Mouse (Mus musculus): ENCODE results near the gene Ephb1. TPM values are rescaled to one million over a fixed set of nuclear protein-coding genes. Genes with fewer than 3 reads are reported as not detected.

Gene Ephb1
- polyA plus RNA-seq, 1 experiment from 2014 or later: 1.0 TPM

DNA sequence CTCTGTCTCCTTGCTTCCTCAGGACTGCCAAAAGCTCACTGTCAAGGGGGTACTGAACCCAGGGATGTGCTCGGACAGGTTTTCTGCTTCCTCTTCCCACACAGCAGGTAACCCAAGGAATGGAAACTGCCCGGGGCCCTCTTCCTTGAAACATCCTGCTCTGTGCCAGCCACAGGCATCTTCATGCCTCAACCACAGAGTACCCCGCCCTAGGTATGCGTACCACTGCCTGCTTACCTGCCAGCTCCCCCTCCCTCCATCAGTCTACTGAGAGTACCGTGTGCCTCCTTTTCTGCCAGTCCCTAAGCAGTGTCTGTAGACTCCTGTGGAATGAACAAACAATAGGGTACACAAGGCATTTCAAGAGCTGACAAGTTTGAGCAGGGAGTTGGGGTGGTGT lies 265.9 kb downstream of the Ephb1 start:
- no peaks in the 10 kb centered on the region for H3K27me3 ChIP-seq (ENCODE audit: control insufficient read depth, insufficient read depth, low read length)
- H3K4me3 ChIP-seq (ENCODE audit: low read depth, low read length): no peak overlapping the region
- no peak overlapping the region for H3K4me2 ChIP-seq (replicated peaks; ENCODE audit: low read depth)
- H3K9ac ChIP-seq (ENCODE audit: low read length): no peak overlapping the region
- 64% methylated on average over 5 of the region's 5 CpGs for WGBS
- H3K36me3 ChIP-seq (ENCODE audit: control insufficient read depth, insufficient read depth, low read length): no peaks in the 10 kb centered on the region
- H3K27ac ChIP-seq (replicated peaks): no peak overlapping the region
- no peak for DNase-seq (ENCODE audit: low spot score)
- TF ChIP-seq CTCF (IDR thresholded peaks at IDR 0.05; ENCODE audit: low read depth) (no peak), EP300 (optimal IDR thresholded peaks at IDR 0.05) (no peak)
- H3K9me3 ChIP-seq (ENCODE audit: control insufficient read depth, low read length): no peaks in the 10 kb centered on the region
- no peak for ATAC-seq (ENCODE audit: low FRiP score, low TSS enrichment)
- H3K4me1 ChIP-seq (replicated peaks; ENCODE audit: control insufficient read depth, insufficient read depth): no peaks in the 10 kb centered on the region

GRCm38 (mm10) chr9:102086053-102086706 lies 268.3 kb downstream of the Ephb1 start:
- ATAC-seq (ENCODE audit: low FRiP score, low TSS enrichment): no peak
- WGBS: 70% methylated on average over 24 of the region's 24 CpGs
- no peaks in the 10 kb centered on the region for H3K9me3 ChIP-seq (ENCODE audit: control insufficient read depth, low read length)

GRCm38 (mm10) chr9:102085477-102085876 lies 269.0 kb downstream of the Ephb1 start:
- Histone ChIP-seq H3K36me3 (ENCODE audit: control insufficient read depth, insufficient read depth, low read length) (no peaks in the 10 kb centered on the region), H3K27ac (replicated peaks) (no peak overlapping the region), H3K27me3 (ENCODE audit: control insufficient read depth, insufficient read depth, low read length) (no peaks in the 10 kb centered on the region), H3K4me3 (ENCODE audit: low read depth, low read length) (no peak overlapping the region), H3K9ac (ENCODE audit: low read length) (no peak overlapping the region), H3K4me2 (replicated peaks; ENCODE audit: low read depth) (no peak overlapping the region), H3K4me1 (replicated peaks; ENCODE audit: control insufficient read depth, insufficient read depth) (no peaks in the 10 kb centered on the region), H3K9me3 (ENCODE audit: control insufficient read depth, low read length) (no peaks in the 10 kb centered on the region)
- DNase-seq (ENCODE audit: low spot score): no peak
- WGBS: 85% methylated on average over 9 of the region's 9 CpGs
- no peak for ATAC-seq (ENCODE audit: low FRiP score, low TSS enrichment)
- TF ChIP-seq EP300 (optimal IDR thresholded peaks at IDR 0.05) (no peak), CTCF (IDR thresholded peaks at IDR 0.05; ENCODE audit: low read depth) (no peak)

More at GRCm38 (mm10) chr9:102086053-102086706, 268.3 kb downstream of the Ephb1 start:
- no peak overlapping the region for H3K9ac ChIP-seq (ENCODE audit: low read length)
- TF ChIP-seq CTCF (IDR thresholded peaks at IDR 0.05; ENCODE audit: low read depth) (no peak), EP300 (optimal IDR thresholded peaks at IDR 0.05) (no peak)
- no peaks in the 10 kb centered on the region for H3K36me3 ChIP-seq (ENCODE audit: control insufficient read depth, insufficient read depth, low read length)
- no peak overlapping the region for H3K27ac ChIP-seq (replicated peaks)
- no peak overlapping the region for H3K4me2 ChIP-seq (replicated peaks; ENCODE audit: low read depth)
- DNase-seq (ENCODE audit: low spot score): no peak
- H3K4me1 ChIP-seq (replicated peaks; ENCODE audit: control insufficient read depth, insufficient read depth): no peaks in the 10 kb centered on the region
- H3K27me3 ChIP-seq (ENCODE audit: control insufficient read depth, insufficient read depth, low read length): no peaks in the 10 kb centered on the region
- H3K4me3 ChIP-seq (ENCODE audit: low read depth, low read length): no peak overlapping the region

- Histone ChIP-seq H3K9me3 (ENCODE audit: control insufficient read depth, low read length) (no peaks in the 10 kb centered on the region), H3K27ac (replicated peaks) (no peak overlapping the region), H3K36me3 (ENCODE audit: control insufficient read depth, insufficient read depth, low read length) (no peaks in the 10 kb centered on the region), H3K4me3 (ENCODE audit: low read depth, low read length) (no peak overlapping the region), H3K9ac (ENCODE audit: low read length) (no peak overlapping the region), H3K4me2 (replicated peaks; ENCODE audit: low read depth) (no peak overlapping the region), H3K27me3 (ENCODE audit: control insufficient read depth, insufficient read depth, low read length) (no peaks in the 10 kb centered on the region), H3K4me1 (replicated peaks; ENCODE audit: control insufficient read depth, insufficient read depth) (no peaks in the 10 kb centered on the region)
- WGBS: 72% methylated on average over 5 of the region's 5 CpGs
- DNase-seq (ENCODE audit: low spot score): no peak
- TF ChIP-seq CTCF (IDR thresholded peaks at IDR 0.05; ENCODE audit: low read depth) (no peak), EP300 (optimal IDR thresholded peaks at IDR 0.05) (no peak)
- no peak for ATAC-seq (ENCODE audit: low FRiP score, low TSS enrichment)
Observed at GRCm38 (mm10) chr9:102080934-102081333, 273.6 kb downstream of the Ephb1 start.

DNA sequence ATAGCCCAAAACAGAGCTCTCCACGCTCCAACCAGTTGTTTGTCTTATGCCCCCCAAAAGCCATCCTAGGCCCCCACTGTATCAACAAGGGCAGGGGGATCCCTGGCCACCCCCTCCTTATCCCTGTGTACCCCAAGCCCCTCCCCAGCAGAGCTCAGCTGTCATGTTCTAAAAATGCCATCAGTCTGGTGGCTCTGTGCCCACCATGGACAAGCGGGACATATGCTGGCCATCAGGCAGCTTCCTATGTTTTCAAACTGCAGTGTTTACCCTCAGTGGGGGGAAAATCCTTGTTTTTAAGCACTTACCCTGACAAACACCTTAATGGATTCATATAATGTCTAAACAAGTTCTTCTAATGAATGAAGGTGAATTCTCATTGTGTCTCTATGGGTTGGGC lies 275.3 kb downstream of the Ephb1 start:
- Histone ChIP-seq H3K27me3 (ENCODE audit: control insufficient read depth, insufficient read depth, low read length) (no peaks in the 10 kb centered on the region), H3K9me3 (ENCODE audit: control insufficient read depth, low read length) (no peaks in the 10 kb centered on the region), H3K4me3 (ENCODE audit: low read depth, low read length) (no peak overlapping the region), H3K4me2 (replicated peaks; ENCODE audit: low read depth) (no peak overlapping the region), H3K9ac (ENCODE audit: low read length) (no peak overlapping the region), H3K36me3 (ENCODE audit: control insufficient read depth, insufficient read depth, low read length) (no peaks in the 10 kb centered on the region), H3K4me1 (replicated peaks; ENCODE audit: control insufficient read depth, insufficient read depth) (no peaks in the 10 kb centered on the region), H3K27ac (replicated peaks) (no peak overlapping the region)
- 86% methylated on average over 2 of the region's 2 CpGs for WGBS
- no peak for ATAC-seq (ENCODE audit: low FRiP score, low TSS enrichment)
- no peak for DNase-seq (ENCODE audit: low spot score)
- TF ChIP-seq EP300 (optimal IDR thresholded peaks at IDR 0.05) (no peak), CTCF (IDR thresholded peaks at IDR 0.05; ENCODE audit: low read depth) (no peak)

DNA sequence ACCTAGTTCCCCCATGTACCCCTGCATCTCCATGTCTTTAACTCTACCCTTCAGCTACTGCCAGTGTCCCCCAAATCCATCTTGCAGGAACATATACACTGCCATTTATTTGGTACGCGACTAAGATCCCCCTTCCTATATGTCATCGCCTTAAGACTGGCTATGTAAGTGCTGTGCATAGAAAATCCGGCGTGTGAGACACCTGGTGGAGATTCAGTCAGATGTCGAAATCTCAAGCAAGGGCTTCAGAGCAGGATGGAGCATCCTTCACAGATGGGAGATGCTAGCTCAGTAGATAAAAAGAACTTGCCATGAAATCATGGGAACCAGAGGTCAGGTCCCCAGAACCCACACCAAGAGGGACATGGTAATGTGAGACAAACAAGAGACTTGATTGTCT lies 276.3 kb downstream of the Ephb1 start:
- no peak for DNase-seq (ENCODE audit: low spot score)
- Histone ChIP-seq H3K27ac (replicated peaks) (no peak overlapping the region), H3K9me3 (ENCODE audit: control insufficient read depth, low read length) (no peaks in the 10 kb centered on the region), H3K9ac (ENCODE audit: low read length) (no peak overlapping the region), H3K4me2 (replicated peaks; ENCODE audit: low read depth) (no peak overlapping the region), H3K36me3 (ENCODE audit: control insufficient read depth, insufficient read depth, low read length) (no peaks in the 10 kb centered on the region), H3K27me3 (ENCODE audit: control insufficient read depth, insufficient read depth, low read length) (no peaks in the 10 kb centered on the region), H3K4me1 (replicated peaks; ENCODE audit: control insufficient read depth, insufficient read depth) (no peaks in the 10 kb centered on the region), H3K4me3 (ENCODE audit: low read depth, low read length) (no peak overlapping the region)
- no peak for TF ChIP-seq CTCF (IDR thresholded peaks at IDR 0.05; ENCODE audit: low read depth)
- TF ChIP-seq EP300 (optimal IDR thresholded peaks at IDR 0.05): no peak
- 81% methylated on average over 6 of the region's 6 CpGs for WGBS
- no peak for ATAC-seq (ENCODE audit: low FRiP score, low TSS enrichment)
